Mouse (Mus musculus) macrophage (primary cell): ENCODE data around the gene Dcst1. TPM values are rescaled to one million over a fixed set of nuclear protein-coding genes. Genes with fewer than 3 reads are reported as not detected.

ENCODE experiments used
- H3K27ac ChIP-seq: fragments of 350-480 bp; formaldehyde crosslinking; 2 replicates; pipeline ENCODE4 v1.9.0; 2021
- H3K36me3 ChIP-seq: fragments of 350-480 bp; formaldehyde crosslinking; 2 replicates; pipeline ENCODE4 v1.9.0; 2021; ENCODE audit errors: inconsistent target
- H3K4me3 ChIP-seq: fragments of 350-480 bp; formaldehyde crosslinking; 2 replicates; pipeline ENCODE4 v1.9.0; 2021; ENCODE audit errors: inconsistent target
- H3K79me2 ChIP-seq: fragments of 350-480 bp; formaldehyde crosslinking; 2 replicates; pipeline ENCODE4 v1.9.0; 2021; ENCODE audit errors: inconsistent target
- WGBS: methylation state at CpG from one replicate; pipeline ENCODE4 v1.1.7; 2026; ENCODE audit warnings: inconsistent platforms; ENCODE audit not compliant: missing documents; 5-methylcytosine and 5-hydroxymethylcytosine counted together
- polyA plus RNA-seq: library from polyadenylated mRNA; stranded (reverse); fragments of 250-400 nt; gene quantifications from 3 replicates; pipeline ENCODE4 v1.2.4, GENCODE M21; 2018; ENCODE audit warnings: inconsistent platforms

Dcst1 gene
- polyA plus RNA-seq, 1 experiment from 2014 or later = not detected

GRCm38 (mm10) chr3:89383651-89384255 is 18.7 kb upstream of the Dcst1 start:
- 91% methylated on average over 5 of the region's 5 CpGs for WGBS
- peaks cover 85% of the 10 kb centered on the region for H3K79me2 ChIP-seq
- H3K36me3 ChIP-seq = peaks cover 27% of the 10 kb centered on the region
- no peak overlapping the region for H3K4me3 ChIP-seq
- H3K27ac ChIP-seq = no peak overlapping the region

GRCm38 (mm10) chr3:89382950-89383349 is 17.9 kb upstream of the Dcst1 start:
- H3K79me2 ChIP-seq = peaks cover 77% of the 10 kb centered on the region
- 96% methylated on average over 5 of the region's 5 CpGs for WGBS
- no peak overlapping the region for H3K27ac ChIP-seq
- no peak overlapping the region for H3K4me3 ChIP-seq
- peaks cover 27% of the 10 kb centered on the region for H3K36me3 ChIP-seq

GRCm38 (mm10) chr3:89382033-89382882 is 17.2 kb upstream of the Dcst1 start:
- 85% methylated on average over 8 of the region's 9 CpGs for WGBS
- Histone ChIP-seq H3K79me2 (peaks cover 70% of the 10 kb centered on the region), H3K36me3 (peaks cover 27% of the 10 kb centered on the region), H3K4me3 (no peak overlapping the region), H3K27ac (no peak overlapping the region)

GRCm38 (mm10) chr3:89381233-89381632 is 16.2 kb upstream of the Dcst1 start:
- Histone ChIP-seq H3K36me3 (peaks cover 27% of the 10 kb centered on the region), H3K27ac (no peak overlapping the region), H3K4me3 (no peak overlapping the region), H3K79me2 (peaks cover 60% of the 10 kb centered on the region)
- 91% methylated on average over 10 of the region's 11 CpGs for WGBS

GRCm38 (mm10) chr3:89380711-89381110 is 15.7 kb upstream of the Dcst1 start:
- Histone ChIP-seq H3K4me3 (no peak overlapping the region), H3K79me2 (peaks cover 55% of the 10 kb centered on the region), H3K36me3 (peaks cover 27% of the 10 kb centered on the region), H3K27ac (no peak overlapping the region)
- 97% methylated on average over 16 of the region's 18 CpGs for WGBS

- H3K36me3 ChIP-seq = peaks cover 27% of the 10 kb centered on the region
- H3K4me3 ChIP-seq = no peak overlapping the region
- WGBS = 98% methylated on average over 14 of the region's 14 CpGs
These were observed 15.2 kb upstream of the Dcst1 start for GRCm38 (mm10) chr3:89380291-89380690.

GRCm38 (mm10) chr3:89379388-89380131 is 14.5 kb upstream of the Dcst1 start:
- no peak overlapping the region for H3K27ac ChIP-seq
- WGBS = 85% methylated on average over 26 of the region's 31 CpGs

More at GRCm38 (mm10) chr3:89380291-89380690, 15.2 kb upstream of the Dcst1 start:
- Histone ChIP-seq H3K79me2 (peaks cover 51% of the 10 kb centered on the region), H3K27ac (no peak overlapping the region)

GRCm38 (mm10) chr3:89378394-89379067 is 13.5 kb upstream of the Dcst1 start:
- Histone ChIP-seq H3K36me3 (peaks cover 27% of the 10 kb centered on the region), H3K27ac (no peak overlapping the region), H3K79me2 (peaks cover 33% of the 10 kb centered on the region), H3K4me3 (no peak overlapping the region)
- WGBS = 12% methylated on average over 26 of the region's 29 CpGs

More at GRCm38 (mm10) chr3:89379388-89380131, 14.5 kb upstream of the Dcst1 start:
- peaks cover 27% of the 10 kb centered on the region for H3K36me3 ChIP-seq
- H3K4me3 ChIP-seq = no peak overlapping the region
- H3K79me2 ChIP-seq = peaks cover 43% of the 10 kb centered on the region

- H3K79me2 ChIP-seq = peaks cover 26% of the 10 kb centered on the region
- H3K36me3 ChIP-seq = peaks cover 27% of the 10 kb centered on the region
- H3K4me3 ChIP-seq = no peak overlapping the region
- H3K27ac ChIP-seq = no peak overlapping the region
- WGBS = 82% methylated on average over 4 of the region's 4 CpGs
These were observed 12.8 kb upstream of the Dcst1 start for GRCm38 (mm10) chr3:89377831-89378230.

GRCm38 (mm10) chr3:89373581-89374231 is 8.7 kb upstream of the Dcst1 start:
- WGBS = 58% methylated on average over 5 of the region's 5 CpGs

GRCm38 (mm10) chr3:89367338-89367737 is 2.3 kb upstream of the Dcst1 start:
- Histone ChIP-seq H3K36me3 (no peaks in the 10 kb centered on the region), H3K4me3 (no peak overlapping the region), H3K79me2 (no peaks in the 10 kb centered on the region), H3K27ac (no peak overlapping the region)
- WGBS = 91% methylated on average over 11 of the region's 11 CpGs

More at GRCm38 (mm10) chr3:89373581-89374231, 8.7 kb upstream of the Dcst1 start:
- Histone ChIP-seq H3K36me3 (no peaks in the 10 kb centered on the region), H3K4me3 (no peak overlapping the region), H3K79me2 (no peaks in the 10 kb centered on the region), H3K27ac (no peak overlapping the region)

- H3K4me3 ChIP-seq = no peak overlapping the region
- no peak overlapping the region for H3K27ac ChIP-seq
- no peaks in the 10 kb centered on the region for H3K79me2 ChIP-seq
- 86% methylated on average over 20 of the region's 20 CpGs for WGBS
- H3K36me3 ChIP-seq = no peaks in the 10 kb centered on the region
These were observed 697 bp upstream of the Dcst1 start for GRCm38 (mm10) chr3:89365486-89366414.

GRCm38 (mm10) chr3:89364631-89365030 is 422 bp downstream of the Dcst1 start:
- H3K79me2 ChIP-seq = no peaks in the 10 kb centered on the region
- no peaks in the 10 kb centered on the region for H3K36me3 ChIP-seq
- H3K27ac ChIP-seq = no peak overlapping the region
- WGBS = 92% methylated on average over 6 of the region's 8 CpGs
- no peak overlapping the region for H3K4me3 ChIP-seq
